Mouse (Mus musculus): ENCODE measurements at regions not wholly inside any gene's neighbourhood (a gene's known extent, or its start where the extent isn't known, plus 50 kb on each side); places are given as distances from the start of the nearest gene placed in this dataset.

- DNase-seq (ENCODE audit: low spot score in 2 of 2), result no peak
These were observed 54.9 kb upstream of the Shb start for GRCm38 (mm10) chr4:45587202-45587601.

DNA sequence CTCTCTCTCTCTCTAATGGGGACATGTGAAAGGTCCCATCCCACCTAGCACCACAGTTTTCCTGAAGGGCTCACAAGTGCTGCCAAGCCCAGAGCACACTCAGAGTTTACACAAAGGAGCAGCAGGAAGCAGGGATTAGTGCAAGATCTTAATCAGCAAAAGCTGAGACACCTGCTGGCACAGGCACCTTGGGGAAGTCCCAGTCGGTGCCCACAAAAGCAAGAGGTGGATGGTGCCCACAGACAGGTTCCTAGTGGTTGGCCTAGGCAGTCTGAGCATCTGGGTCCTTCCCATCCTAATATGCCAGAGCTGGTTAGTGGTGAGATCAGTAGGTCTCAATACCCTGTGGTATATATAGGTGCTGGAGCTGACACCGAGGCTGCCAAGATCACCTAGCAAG, 54.0 kb upstream of the Shb start:
- no peak for DNase-seq (ENCODE audit: low spot score in 2 of 2)

DNA sequence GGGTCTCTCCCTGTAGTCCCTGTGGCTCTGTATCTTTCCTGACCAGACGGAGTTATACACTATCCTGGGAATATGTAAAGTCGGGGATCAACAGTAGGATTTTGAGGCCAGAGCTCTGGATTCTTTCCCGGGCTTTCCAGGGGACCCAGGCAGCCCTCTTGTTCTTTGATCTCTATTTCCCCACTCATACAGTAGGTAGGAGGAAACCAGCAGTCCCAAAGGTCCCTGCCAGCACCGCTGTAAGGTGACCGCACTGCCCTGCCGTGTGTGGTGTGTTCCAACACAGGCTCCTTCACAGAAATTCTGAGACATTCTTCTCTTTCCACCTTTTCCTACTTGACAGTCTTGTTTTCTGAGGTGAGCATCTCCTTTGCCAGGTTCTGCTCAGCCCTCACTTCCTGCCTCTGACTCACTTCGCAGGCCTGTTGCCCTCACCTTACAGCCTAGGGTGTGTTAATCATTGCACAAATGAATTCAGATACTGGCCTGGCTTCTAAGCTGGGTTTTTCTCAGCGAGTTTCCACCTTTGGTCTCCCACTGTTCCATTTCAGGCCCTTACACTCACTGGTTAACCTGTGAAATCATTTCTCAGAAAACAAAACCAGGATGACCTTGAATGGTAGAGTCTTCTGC, 53.0 kb upstream of the Shb start:
- DNase-seq (ENCODE audit: low spot score in 2 of 2), result no peak

GRCm38 (mm10) chr4:45583966-45584365, 51.7 kb upstream of the Shb start:
- no peak for DNase-seq (ENCODE audit: low spot score in 2 of 2)

DNA sequence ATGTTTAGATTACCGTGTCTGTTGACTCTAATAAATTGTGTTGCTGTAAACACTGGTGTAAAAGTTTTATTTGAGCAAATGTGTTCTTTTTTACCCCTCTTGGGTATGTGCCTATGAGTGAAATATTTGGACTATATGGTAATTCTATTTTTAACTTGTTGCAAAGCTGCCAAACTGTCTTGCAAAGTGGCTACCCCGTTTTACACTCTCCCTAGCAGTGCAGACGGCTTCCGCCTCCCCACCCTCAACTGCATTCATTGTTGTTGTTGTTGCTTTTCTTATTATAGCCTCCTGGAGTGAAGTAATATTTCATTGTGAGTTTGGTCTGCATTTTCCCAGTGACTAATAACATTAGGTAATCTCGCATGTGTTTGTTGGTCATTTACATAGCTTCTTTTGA, 50.2 kb upstream of the Shb start:
- DNase-seq (ENCODE audit: low spot score in 2 of 2), result no peak

Measured in natural killer cell, adult 2 months (primary cell).